Mouse (Mus musculus): Measurements from ENCODE around the gene Calcoco1.
"Not testable (repeated sequence)": the region's sequence is repeated elsewhere in the genome, so short reads cannot be mapped to it uniquely, and the experiment has no call there.

The Calcoco1 gene

DNA sequence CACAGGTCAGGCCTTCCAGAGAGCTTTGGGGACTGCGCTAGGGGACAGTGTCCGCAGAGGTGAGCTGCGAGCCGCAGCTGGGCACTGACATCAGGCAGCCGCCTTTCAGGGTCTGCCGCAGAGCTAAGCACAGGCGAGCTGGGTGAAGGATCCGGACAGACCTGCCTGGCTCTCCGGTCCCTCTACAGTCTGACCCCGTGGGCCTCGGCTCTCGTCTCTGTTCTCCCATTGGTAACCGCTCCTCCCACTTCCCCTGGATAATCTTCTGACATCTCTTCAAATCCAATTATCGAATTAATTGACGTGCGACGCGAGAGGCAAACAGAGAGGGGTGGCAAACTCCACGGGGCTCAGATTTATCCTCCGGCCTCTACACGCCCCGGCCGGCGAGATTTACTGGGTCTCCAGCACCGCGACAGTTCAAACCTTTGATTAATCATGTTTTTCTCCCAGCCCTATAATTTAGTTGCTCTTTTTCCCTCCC, 29.6 kb downstream of the Calcoco1 start:
- peak; percentile 47 for DNase-seq (ENCODE audit: extremely low spot score)

DNA sequence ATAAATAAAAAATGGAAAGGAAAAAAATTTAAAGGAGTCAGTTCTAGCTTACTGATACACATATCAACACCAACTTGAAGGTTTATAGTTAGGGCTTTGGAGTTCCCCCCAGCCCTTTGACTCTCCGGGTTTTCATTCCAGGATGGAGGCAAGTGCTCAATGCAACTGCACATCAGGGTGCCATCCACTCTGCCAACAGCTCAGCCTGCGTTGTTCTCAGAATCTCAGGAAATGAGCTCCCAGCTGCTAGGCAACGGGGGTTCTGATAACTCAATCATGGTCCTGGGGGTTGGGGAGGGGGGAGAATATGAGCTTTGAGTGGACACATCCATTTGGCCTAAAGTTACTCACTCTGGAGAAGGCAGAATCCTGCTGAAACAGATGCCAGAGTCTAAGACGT, 36.2 kb downstream of the Calcoco1 start:
- no peak for DNase-seq (ENCODE audit: extremely low spot score)

GRCm38 (mm10) chr15:102683670-102684069, 38.3 kb downstream of the Calcoco1 start:
- DNase-seq (ENCODE audit: extremely low spot score) = no peak

- DNase-seq (ENCODE audit: extremely low spot score) = no peak
Measured at GRCm38 (mm10) chr15:102676345-102676744, 45.6 kb downstream of the Calcoco1 start.

DNA sequence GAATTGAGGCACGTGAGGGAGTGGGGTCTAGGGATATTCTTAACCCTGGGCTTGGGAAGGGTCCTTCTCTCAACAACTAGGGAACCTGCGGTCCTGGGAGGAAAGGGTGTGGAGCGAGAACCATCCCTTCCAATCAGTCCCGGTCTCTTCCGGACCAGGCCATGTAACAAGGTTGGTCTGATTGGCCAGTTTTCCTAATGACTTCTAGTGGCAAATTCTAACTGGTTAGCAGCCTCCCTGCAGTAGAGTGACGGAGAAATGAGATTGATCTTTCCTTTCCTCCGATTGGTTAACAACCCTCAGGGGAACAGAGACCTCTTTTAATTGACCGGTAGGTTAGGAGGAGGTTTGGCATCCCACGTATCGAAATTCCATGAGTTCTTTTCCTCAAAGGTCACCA, 48.4 kb downstream of the Calcoco1 start:
- DNase-seq (ENCODE audit: extremely low spot score) = peak; percentile 81

DNA sequence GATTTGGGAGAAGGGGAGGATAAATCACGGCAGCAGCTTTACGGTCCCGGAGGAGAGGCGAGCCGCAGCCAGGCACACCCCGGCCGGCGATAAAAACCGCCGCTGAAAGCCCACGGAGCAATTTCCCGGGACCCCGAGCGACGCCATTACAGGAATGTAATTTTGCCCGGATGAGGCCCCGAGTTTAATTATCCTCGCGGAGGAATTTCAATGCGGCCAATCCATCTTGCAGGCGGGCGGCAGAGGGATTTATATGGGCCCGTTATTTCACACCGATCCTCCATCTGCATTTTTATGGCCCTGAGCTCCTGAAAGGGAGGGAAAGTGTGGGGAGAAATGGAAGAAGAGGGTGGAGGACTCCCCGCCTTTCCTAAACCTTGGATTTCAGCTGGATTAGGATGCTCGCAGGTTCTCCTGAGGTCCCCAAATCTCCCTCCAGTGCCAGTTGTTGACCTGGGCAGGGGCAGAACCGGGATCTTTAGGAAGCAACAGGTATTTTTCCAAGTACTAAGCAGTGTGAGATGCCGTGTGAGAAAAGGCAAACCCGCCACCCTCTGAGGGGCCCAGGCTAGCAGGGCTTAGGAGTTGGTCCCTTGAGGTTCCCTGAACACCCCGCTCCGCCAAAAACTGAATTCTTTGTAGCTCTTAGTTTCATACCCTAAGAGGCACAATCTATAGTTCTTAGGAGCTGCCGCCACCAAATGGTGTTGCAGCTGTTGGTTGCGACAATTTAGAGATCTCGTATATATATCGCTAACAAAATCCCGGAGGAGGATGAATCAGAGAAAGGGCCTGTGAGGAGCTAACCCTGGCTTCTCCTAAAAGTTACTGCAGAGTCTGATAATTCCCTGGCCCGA, 49.5 kb downstream of the Calcoco1 start, which contains the start of gene Atp5g2:
Gene Atp5g2 (minus strand): TSS at position 138 of the 857 bp plus-strand sequence.
- peak; percentile 78 for DNase-seq (ENCODE audit: extremely low spot score)

DNA sequence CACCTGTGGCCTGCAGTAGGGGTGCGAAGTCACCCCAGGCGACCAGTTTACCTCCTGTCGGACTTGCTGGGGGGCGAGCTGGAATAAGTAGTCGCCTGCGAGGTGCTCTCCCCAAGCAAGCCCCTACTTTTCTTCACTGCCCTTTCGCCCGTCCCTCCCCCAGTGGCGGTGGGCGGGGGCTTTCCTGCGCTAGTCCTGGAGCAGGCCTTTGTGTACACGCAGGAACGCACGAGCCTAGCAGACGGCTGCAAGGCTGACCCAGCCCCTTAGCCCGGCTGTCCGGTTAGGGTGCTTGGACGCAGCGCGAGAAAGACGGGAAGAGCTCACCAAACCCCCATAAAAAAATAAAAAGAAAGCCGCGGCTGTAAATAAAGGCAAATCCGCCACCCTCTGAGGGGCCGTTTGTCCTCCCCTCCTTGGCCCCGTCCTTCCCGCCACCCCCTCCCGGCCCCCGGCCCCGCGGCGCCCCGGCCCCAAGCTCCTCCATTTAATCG, 50.2 kb downstream of the Calcoco1 start:
- DNase-seq (ENCODE audit: extremely low spot score) = peak; percentile 93

GRCm38 (mm10) chr15:102670767-102671575, 51.0 kb downstream of the Calcoco1 start:
- peak; percentile 100 for DNase-seq (ENCODE audit: extremely low spot score)

GRCm38 (mm10) chr15:102670281-102670680, 51.7 kb downstream of the Calcoco1 start:
- peak; percentile 47 for DNase-seq (ENCODE audit: extremely low spot score)

GRCm38 (mm10) chr15:102669571-102669970, 52.4 kb downstream of the Calcoco1 start:
- no peak for DNase-seq (ENCODE audit: extremely low spot score)

GRCm38 (mm10) chr15:102665494-102665893, 56.5 kb downstream of the Calcoco1 start:
- DNase-seq (ENCODE audit: extremely low spot score) = peak; percentile 45

DNA sequence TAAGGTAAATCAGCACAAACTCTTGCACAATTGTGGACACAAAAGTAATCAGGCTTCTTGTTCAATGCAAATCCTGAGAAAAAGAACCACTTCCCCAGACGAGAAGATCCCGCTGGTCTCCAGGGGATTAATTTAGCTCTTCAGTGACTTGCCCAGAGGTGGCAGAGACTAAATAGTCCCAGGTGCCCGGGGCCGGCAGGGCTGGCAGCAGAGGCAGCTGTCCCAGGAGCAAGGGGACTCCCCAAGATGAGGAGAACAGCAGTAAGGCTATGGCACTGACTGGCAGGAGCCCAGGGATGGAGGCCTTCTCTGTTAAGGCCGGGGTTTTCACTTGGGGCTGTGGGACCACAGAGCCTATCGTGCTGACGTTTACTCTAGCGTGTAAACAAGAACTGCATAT, 58.2 kb downstream of the Calcoco1 start:
- DNase-seq (ENCODE audit: extremely low spot score) = no peak

- not testable (repeated sequence) for DNase-seq (ENCODE audit: extremely low spot score)
Measured at GRCm38 (mm10) chr15:102662601-102663000, 59.4 kb downstream of the Calcoco1 start.

DNA sequence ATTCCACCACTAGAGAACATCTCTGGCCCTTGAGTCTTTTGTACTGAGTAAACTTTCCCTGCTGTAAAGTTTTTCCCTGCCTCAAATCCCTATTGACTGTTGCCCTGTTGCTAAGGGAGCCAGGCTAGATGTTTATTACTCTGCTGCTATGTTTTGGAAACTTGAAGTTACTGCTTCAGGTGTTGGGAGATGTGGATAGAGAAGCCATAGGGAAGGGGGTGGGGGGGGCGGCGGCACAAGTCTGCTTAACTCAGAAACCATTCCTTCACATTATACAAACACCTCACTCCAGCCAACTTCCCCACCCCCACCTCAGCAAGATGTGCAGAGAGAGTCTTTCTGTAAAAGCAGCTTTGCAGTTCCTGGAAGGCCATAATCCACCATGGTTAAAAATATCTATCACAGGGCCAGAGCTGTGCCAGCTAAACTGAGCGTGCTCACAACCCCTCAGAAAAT, 64.0 kb downstream of the Calcoco1 start:
- no peak for DNase-seq (ENCODE audit: extremely low spot score)
